Mouse (Mus musculus) adrenal gland, postnatal 25 days (tissue): Measurements from ENCODE around the gene Trmu. TPM values are rescaled to one million over a fixed set of nuclear protein-coding genes. Genes with fewer than 3 reads are reported as not detected.
"Not testable (repeated sequence)": the region's sequence is repeated elsewhere in the genome, so short reads cannot be mapped to it uniquely, and the experiment has no call there.

Experiments used
- DNase-seq: peaks from one replicate; pipeline ENCODE4 v3.0.0; 2021; ENCODE audit warnings: mixed read lengths
- long read RNA-seq: library from polyadenylated mRNA; stranded (forward); transcript quantifications from one replicate; pipeline ENCODE4 v2.0.0, GENCODE M21; 2021
- total RNA-seq: library from RNA; stranded (reverse); gene quantifications from 2 replicates; pipeline ENCODE4 v1.2.3, GENCODE M21; 2021

Gene Trmu
- 31.0 and 34.2 TPM in 2 replicates for total RNA-seq
- long read RNA-seq, transcript Trmu-201 (11 exons, 1,526 nt) = major isoform, 16 of 38 reads
- long read RNA-seq, partial matches to known transcripts = 2 of 38 reads
- long read RNA-seq, other reads (novel, unspliced or antisense) = 20 of 38 reads

GRCm38 (mm10) chr15:85878848-85879497 is at the start of gene Trmu:
Trmu (plus strand) TSS chr15:85879312.
- DNase-seq = peak; percentile 90

DNA sequence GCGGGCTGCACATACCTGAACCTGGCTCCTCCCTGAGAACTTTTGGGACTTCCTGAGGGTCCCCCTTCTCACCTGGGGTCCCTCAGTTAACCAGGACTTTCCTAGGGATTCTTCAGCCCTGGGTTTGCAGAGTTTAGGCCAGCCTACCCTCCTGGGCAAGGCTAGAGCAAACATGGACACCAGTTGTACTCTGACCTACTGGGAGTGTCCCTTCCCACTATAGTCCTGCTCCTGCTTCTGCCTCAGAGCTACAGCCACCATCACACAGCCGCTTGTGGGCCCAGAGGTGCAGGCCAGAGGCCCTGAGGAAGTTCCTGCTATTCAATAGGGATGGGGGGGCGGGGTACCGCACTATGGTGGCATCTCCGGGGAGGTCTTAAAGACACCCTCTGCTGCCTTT is 49.6 kb upstream of the Trmu start:
- DNase-seq = no peak

DNA sequence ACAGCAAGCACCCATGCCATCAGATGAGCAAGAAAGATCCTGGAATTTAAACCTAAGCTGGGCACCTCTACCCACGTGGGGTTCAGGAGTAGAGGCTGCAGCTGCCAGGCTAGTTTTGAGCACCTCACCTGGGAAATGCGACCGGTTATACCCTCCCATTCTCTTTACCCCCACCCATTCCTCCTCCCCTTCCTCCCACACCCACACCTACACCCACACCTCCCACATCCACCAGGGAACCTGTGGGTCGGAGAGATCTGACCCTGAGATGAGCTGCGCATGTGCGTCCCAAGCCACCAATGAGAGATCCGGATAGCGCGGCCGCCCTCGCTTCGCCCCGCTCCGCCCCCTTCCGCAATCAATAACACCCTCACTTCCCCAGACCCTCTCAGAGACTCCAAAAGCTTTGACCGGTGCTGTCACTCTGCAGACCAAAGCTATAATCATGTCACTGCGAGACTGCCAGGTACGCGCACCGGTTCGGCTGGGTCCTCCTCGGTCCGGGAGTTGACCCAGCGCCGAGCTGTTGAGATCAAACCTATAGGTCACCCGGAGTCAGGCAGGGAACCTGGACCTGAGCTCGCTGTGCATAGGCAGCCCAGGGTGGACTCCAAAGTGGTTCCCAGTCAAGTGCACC is 47.0 kb upstream of the Trmu start, which contains the start of gene Ttc38:
Gene Ttc38, plus strand, starts transcription at position 353 of the 637 bp plus-strand sequence.
- DNase-seq = peak; percentile 86

GRCm38 (mm10) chr15:85832599-85832998 is 46.5 kb upstream of the Trmu start:
- no peak for DNase-seq

GRCm38 (mm10) chr15:85835335-85835734 is 43.8 kb upstream of the Trmu start:
- DNase-seq = no peak

DNA sequence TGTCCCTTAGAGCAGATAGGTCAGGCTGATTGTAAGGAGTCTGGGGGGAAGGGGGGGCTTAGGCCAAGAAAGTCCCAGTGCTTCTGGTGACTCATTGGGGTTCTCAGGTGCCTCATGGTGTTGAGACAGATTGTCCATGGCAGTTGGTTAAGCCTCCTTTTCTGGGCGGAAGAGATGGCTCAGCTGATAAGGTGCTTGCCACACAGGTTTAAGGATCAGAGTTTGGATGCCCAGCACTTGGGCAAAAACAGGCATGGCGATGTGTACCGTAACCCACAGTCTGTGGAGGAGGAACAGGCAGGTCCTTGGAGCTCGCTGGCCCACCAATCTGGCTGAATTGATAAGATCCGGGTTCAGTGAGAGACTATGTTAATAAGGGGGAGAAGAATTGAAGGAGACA is 42.2 kb upstream of the Trmu start:
- no peak for DNase-seq

- DNase-seq = no peak
These were observed 38.1 kb upstream of the Trmu start for GRCm38 (mm10) chr15:85840983-85841382.

DNA sequence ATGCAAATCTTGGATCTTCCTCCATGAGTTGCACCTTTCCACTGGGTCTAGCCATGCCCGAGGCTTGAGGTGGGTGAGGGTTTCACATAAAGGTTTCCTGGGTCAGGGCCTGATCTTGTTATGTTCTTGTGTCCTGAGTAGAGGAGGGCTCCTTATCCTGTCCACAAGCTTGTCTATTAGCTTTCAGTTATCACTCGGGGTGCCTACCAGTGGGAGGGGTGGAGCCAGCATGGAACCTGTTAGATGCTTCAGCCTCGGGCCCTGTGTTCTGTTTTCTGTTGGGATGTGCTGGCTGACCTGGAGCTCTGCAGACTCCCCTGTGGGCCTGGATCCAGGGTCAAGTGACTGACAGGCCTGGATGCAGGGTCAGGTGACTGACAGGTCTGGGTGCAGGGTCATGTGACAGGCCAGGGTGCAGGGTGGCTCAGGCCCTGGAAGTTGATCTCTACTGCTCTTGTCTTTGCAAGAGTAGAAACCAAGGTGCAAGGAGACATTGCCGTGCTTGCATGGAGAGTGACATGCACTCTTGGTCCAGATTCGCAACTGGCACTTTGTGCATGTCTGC is 37.2 kb upstream of the Trmu start:
- no peak for DNase-seq

- DNase-seq = no peak
These were observed 34.0 kb upstream of the Trmu start for GRCm38 (mm10) chr15:85845071-85845470.

DNA sequence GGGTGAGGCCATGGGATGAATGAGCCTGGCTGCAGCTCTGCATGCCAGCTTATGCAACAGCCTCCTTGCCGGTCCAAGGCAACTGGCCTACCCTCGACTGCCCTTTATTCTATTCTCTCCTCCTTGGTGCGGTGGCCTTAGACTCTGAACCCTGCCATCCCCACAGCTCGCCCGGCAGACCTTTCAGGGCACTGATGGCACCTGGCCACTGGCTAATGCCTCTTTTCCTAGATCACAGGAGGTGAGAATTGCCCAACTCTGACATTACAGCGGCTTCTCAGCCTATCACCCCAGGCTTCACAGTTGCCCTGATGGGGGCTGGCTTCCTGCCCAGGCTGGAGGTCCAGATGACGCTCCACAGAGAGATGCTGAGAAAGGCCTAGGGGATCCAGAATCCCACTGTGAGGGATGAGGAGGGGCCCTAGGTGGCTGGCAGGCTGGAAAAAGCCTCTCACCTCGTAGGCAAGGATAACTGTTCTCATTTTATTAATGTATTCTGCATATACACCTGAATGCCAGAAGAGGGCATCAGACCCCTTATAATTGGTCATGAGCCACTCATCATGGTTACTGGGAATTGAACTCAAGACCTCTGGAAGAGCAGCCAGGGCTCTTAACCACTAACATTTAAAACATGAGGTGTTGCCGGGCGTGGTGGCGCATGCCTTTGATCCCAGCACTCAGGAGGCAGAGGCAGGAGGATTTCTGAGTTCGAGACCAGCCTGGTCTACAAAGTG is 27.3 kb upstream of the Trmu start:
- DNase-seq = no peak

DNA sequence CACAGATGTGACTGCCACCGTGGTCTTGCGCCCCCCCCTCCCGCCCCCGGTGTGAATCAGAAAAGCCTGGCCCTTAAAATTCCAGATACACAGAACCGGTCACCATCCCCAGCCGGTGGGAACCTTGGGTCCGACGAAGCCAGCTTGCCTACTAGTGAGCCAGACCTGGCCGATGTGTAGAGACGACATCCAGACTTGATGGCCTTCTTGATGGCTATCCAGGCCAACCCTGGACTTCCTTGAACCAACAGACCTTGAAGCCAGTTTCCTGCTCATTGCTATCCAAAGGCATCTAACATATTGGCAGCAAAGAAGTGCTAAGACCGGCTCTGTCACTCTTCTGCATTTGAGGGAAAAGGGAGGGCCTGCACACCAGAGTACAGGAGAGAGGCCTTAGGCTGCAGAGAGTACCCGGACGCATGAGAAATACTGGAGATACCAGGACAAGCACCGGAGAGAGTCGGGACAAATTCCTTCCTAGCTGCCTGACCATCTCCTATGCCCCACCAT is 20.1 kb upstream of the Trmu start:
- DNase-seq = no peak

DNA sequence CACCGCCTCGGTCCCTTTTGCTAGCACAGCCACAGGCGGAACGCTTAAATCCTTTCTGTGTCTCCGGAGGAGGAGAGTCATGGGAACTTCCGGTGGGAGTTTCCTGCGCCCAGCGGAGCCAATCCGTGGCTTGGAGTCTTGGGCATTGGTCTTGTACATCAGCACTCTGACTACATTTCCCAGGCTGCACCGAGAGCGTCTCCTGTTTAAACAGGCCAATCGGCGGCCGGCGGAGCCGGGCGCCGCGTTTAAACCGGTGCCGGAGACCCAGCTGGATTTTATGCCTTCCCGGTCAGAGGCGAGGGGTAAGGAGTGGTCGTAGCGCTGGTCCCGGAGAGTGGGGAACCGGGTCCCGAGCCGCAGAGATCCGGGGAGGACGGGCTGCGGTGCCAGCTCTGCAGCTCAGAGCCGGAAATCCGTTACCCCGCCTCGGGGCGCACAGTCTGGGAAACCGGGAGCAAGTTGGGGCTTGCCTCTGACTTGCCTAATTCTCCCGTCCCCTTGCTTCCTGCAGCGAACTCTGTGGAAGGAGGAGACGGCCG is 19.6 kb upstream of the Trmu start, which contains the start of gene Gtse1:
Gene Gtse1, plus strand, starts transcription at position 256 of the 542 bp plus-strand sequence.
- DNase-seq = peak; percentile 88

DNA sequence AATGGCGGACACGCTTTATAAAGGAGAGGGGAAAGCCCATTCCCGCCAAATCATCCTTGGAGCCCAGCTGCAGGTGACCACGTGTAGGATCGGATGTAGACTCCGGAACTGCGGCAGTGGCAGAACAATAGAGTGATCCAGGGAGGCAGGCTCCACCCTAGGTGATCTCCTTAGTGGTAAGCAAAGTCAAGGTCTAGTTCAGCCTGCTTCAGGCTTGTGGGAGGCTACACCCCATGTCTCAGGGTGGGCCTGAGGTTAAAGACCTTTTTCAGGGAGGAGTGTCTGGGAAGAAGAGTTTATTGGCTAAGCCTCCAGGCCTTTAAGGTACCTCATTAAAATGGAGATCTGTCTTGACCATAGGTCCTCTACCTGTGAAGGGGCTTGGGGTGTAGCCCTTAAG is 13.2 kb upstream of the Trmu start:
- DNase-seq = not testable (repeated sequence)

- peak; percentile 62 for DNase-seq
These were observed 11.4 kb upstream of the Trmu start for GRCm38 (mm10) chr15:85867696-85868095.

- DNase-seq = no peak
These were observed 1.8 kb upstream of the Trmu start for GRCm38 (mm10) chr15:85877336-85877735.

DNA sequence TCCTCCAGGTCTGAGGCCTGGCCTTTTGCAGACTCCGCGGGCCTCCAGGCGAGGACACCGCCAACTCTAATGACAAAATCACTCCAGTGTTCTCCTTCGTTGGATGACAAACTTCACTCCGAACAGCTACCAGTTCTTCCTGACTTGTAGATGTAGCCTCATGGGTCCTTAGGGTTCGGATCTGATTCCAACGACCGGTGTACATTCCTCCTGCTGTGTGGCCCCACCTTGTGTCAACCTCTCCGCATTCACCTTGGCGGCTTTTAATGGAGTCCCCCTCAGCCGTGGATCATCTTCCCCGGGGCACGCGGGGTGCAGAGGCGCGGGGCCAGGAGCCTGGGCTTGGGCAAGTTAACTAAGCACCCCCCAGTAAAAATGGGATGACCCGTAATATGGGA is 385 bp downstream of the Trmu start:
- no peak for DNase-seq

GRCm38 (mm10) chr15:85885606-85886005 is 6.5 kb downstream of the Trmu start:
- no peak for DNase-seq

GRCm38 (mm10) chr15:85889235-85889634 is 10.1 kb downstream of the Trmu start:
- DNase-seq = no peak

DNA sequence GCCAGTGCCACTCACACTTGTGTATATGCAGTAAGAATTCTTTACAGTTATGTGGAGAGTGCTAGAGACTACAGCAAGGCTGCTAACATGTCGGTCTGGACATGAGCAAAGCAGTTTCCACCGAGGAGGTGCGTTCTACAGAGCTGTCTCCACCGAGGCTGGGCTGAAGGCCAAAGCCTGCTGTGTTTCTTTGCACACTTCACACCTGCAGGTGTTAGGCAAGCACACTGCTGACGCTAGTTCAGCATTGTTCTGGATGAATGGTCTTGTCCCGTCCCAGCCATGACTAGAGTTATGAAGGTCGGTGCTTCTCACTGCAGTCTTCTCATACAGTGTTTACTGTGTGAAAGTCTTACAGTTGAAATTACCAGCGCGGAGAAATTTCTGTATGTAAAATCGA is 12.9 kb downstream of the Trmu start:
- no peak for DNase-seq

- no peak for DNase-seq
These were observed 13.5 kb downstream of the Trmu start for GRCm38 (mm10) chr15:85892498-85893118.

- DNase-seq = no peak
These were observed 14.8 kb downstream of the Trmu start for GRCm38 (mm10) chr15:85893871-85894270.

DNA sequence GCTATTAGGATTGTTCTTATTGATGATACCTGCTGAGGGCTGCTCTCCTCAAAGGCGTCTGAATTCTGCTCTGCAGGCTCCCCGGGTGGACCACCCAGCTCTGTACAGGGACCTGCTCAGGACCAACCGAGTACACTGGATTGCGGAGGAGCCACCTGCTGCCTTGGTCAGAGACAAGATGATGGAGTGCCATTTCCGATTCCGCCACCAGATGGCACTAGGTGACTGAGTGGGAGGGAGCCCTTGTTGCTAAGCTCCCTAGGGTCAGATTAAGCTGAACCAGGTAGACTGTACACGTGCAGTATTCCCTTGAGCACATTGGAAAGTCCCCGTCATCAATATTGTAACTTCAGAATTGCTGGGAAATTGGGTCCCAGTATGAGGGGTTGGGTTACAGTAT is 17.2 kb downstream of the Trmu start:
- peak; percentile 79 for DNase-seq
